Mouse (Mus musculus) lung, postnatal 0 days (tissue): ENCODE results near the gene Omt2a.
"Not testable (repeated sequence)": the region's sequence is repeated elsewhere in the genome, so short reads cannot be mapped to it uniquely, and the experiment has no call there.

ENCODE experiments used
- CTCF ChIP-seq: IDR thresholded peaks from 2 replicates; pipeline ENCODE4 v1.5.1; 2016; ENCODE audit warnings: antibody characterized with exemption, mild to moderate bottlenecking
- EP300 ChIP-seq: IDR thresholded peaks from 2 replicates; pipeline ENCODE4 v1.6.1; 2016; ENCODE audit warnings: antibody characterized with exemption, mild to moderate bottlenecking, control low read depth

DNA sequence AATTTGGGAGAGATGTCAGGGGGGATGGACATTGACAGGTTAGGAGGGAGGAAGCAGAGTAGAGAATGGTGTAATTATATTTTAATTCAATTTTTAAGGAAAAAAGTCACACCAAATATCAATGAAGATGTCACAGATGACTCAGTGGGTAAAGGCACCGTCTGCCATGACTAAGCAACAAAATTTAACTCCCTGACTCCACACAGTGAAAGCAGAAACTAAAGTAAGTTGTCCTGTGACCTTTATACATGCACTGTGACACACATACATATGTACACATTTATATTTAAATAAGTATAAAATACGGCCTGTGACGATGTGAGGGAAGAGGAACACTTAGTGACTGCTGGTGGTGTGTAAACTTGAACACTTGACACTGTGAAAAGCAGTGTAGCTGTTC lies 6.5 kb downstream of the Omt2a start:
- TF ChIP-seq EP300, CTCF: not testable (repeated sequence)
